Comparison of ENCODE assay signal across 18 mouse cellular contexts in the genomic region with DNA sequence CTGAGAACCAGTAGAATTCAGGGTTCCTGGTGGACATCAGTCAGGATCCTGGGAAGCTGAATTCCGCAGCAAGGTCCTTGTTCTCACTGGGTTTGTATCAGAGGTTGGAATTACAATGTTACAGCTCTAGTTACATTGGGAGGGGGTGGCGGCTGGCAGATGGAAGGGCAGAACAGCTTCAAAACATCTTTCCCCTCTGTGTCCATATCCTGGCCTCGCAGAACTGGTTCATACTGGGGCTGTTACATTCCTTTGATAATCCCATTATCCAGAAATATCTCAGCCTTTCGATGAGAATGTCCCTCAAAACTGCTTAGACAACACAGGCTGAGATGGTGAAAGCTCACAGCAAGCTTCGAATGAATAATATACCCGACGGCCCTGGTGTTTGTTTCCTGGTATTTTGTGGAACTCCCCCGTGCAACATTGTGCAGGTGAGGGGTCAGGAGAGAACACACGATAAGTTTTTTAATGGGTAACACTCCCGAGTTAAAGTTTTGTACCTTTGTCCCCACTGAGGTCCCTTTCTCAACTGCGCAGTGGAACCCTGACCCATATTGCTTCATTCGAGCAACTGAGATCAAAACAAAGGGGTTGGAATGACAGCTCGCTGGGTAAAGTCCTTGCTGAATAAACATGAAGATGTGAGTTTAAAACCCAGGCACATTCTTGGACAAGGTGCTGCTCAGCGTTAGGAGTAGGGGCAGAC. TPM values are rescaled to one million over a fixed set of nuclear protein-coding genes. Genes with fewer than 3 reads are reported as not detected.
DNase-seq lines count a peak whose midpoint lies in the region; ATAC-seq and TF ChIP-seq lines count a peak whose summit lies in the region.
"Had no signal": no experiment of that assay in that cellular context is flagged by ENCODE, and none has a peak within 500 bp of the region (broad histone marks: within the 10 kb centered on the region; RNA-seq: fewer than 3 reads in every experiment).

No protein-coding gene starts in this region.

- no peak for ATAC-seq in embryonic facial prominence, embryonic 11.5 days (replicated peaks; ENCODE audit: insufficient number of reproducible peaks, low FRiP score, low TSS enrichment, low read depth)
- peak; percentile 98 for ATAC-seq in liver, postnatal 0 days
- no peak for ATAC-seq in forebrain, embryonic 15.5 days (replicated peaks)
- ATAC-seq in midbrain, embryonic 15.5 days (replicated peaks) = no peak
- no peak for ATAC-seq in hindbrain, embryonic 11.5 days (ENCODE audit: low FRiP score)
- ATAC-seq: hindbrain, embryonic 16.5 days had no signal

- TF ChIP-seq CTCF in liver, postnatal 0 days (IDR thresholded peaks at IDR 0.05; ENCODE audit: low read depth) = no peak

- peak; percentile 19 for DNase-seq in embryonic facial prominence, embryonic 11.5 days (ENCODE audit: low spot score)
- peak; percentile 49 for DNase-seq in kidney, adult 18-20 months
- peak; percentile 52 to 75 for DNase-seq in kidney, postnatal 36 days
- DNase-seq in liver, postnatal 0 days = peak; percentile 54
- no peak for DNase-seq in lung, postnatal 14 days
- DNase-seq in hindbrain, embryonic 11.5 days (ENCODE audit: low spot score) = no peak
- DNase-seq: adrenal gland, adult 2 months; cerebellum, adult 9-11 months; heart, adult 18-20 months; layer of hippocampus, adult 9-11 months; left cerebral cortex, postnatal 4 days; right cerebral cortex, postnatal 25 days had no signal

- no peaks in the 10 kb centered on the region for H3K4me1 ChIP-seq in embryonic facial prominence, embryonic 11.5 days (ENCODE audit: control insufficient read depth, insufficient read depth, low read length)
- peaks cover 6% of the 10 kb centered on the region; the same call in 1 of the 2 replicates for H3K4me1 ChIP-seq in liver, postnatal 0 days (ENCODE audit: insufficient read depth)
- H3K4me1 ChIP-seq in forebrain, embryonic 15.5 days = no peaks in the 10 kb centered on the region
- H3K4me1 ChIP-seq in midbrain, embryonic 15.5 days = no peaks in the 10 kb centered on the region
- H3K4me1 ChIP-seq in hindbrain, embryonic 11.5 days (replicated peaks; ENCODE audit: control insufficient read depth, insufficient read depth, low read length) = no peaks in the 10 kb centered on the region
- H3K4me1 ChIP-seq: lung, embryonic 15.5 days; midbrain, embryonic 12.5 days had no signal

- H3K9ac ChIP-seq in embryonic facial prominence, embryonic 11.5 days (replicated peaks; ENCODE audit: low read length) = no peak overlapping the region
- no peak overlapping the region for H3K9ac ChIP-seq in liver, postnatal 0 days (replicated peaks)
- no peak overlapping the region for H3K9ac ChIP-seq in forebrain, embryonic 15.5 days (replicated peaks)
- H3K9ac ChIP-seq in midbrain, embryonic 15.5 days = no peak overlapping the region
- no peak overlapping the region for H3K9ac ChIP-seq in hindbrain, embryonic 11.5 days (ENCODE audit: low read depth, low read length)
- H3K9ac ChIP-seq: lung, embryonic 15.5 days; midbrain, embryonic 12.5 days had no signal

- H3K27ac ChIP-seq in embryonic facial prominence, embryonic 11.5 days (replicated peaks; ENCODE audit: low read depth, low read length) = no peak overlapping the region
- peak overlapping the region; percentile 93 for H3K27ac ChIP-seq in liver, postnatal 0 days (ENCODE audit: low read depth)
- no peak overlapping the region for H3K27ac ChIP-seq in forebrain, embryonic 15.5 days (replicated peaks)
- no peak overlapping the region for H3K27ac ChIP-seq in midbrain, embryonic 15.5 days
- no peak overlapping the region for H3K27ac ChIP-seq in hindbrain, embryonic 11.5 days (ENCODE audit: low read depth, low read length)
- H3K27ac ChIP-seq: lung, embryonic 15.5 days; midbrain, embryonic 12.5 days had no signal

- no peak overlapping the region for H3K4me2 ChIP-seq in embryonic facial prominence, embryonic 11.5 days (ENCODE audit: low read depth, low read length)
- H3K4me2 ChIP-seq in liver, postnatal 0 days (ENCODE audit: low read depth, low read length) = no peak overlapping the region
- no peak overlapping the region for H3K4me2 ChIP-seq in forebrain, embryonic 15.5 days (replicated peaks)
- H3K4me2 ChIP-seq in midbrain, embryonic 15.5 days = no peak overlapping the region
- no peak overlapping the region for H3K4me2 ChIP-seq in hindbrain, embryonic 11.5 days (replicated peaks; ENCODE audit: low read depth, low read length)
- H3K4me2 ChIP-seq: lung, embryonic 15.5 days; midbrain, embryonic 12.5 days had no signal

- H3K4me3 ChIP-seq in embryonic facial prominence, embryonic 11.5 days (ENCODE audit: low read depth, low read length) = no peak overlapping the region
- H3K4me3 ChIP-seq in liver, postnatal 0 days (ENCODE audit: low read depth, low read length) = no peak overlapping the region
- no peak overlapping the region for H3K4me3 ChIP-seq in forebrain, embryonic 15.5 days
- no peak overlapping the region for H3K4me3 ChIP-seq in midbrain, embryonic 15.5 days
- no peak overlapping the region for H3K4me3 ChIP-seq in hindbrain, embryonic 11.5 days (ENCODE audit: low read depth, low read length)
- H3K4me3 ChIP-seq: lung, embryonic 15.5 days; midbrain, embryonic 12.5 days had no signal

- no peaks in the 10 kb centered on the region for H3K27me3 ChIP-seq in embryonic facial prominence, embryonic 11.5 days (ENCODE audit: control insufficient read depth, insufficient read depth, low read length)
- no peaks in the 10 kb centered on the region for H3K27me3 ChIP-seq in liver, postnatal 0 days (ENCODE audit: insufficient read depth, low read length)
- no peaks in the 10 kb centered on the region for H3K27me3 ChIP-seq in forebrain, embryonic 15.5 days
- no peaks in the 10 kb centered on the region for H3K27me3 ChIP-seq in midbrain, embryonic 15.5 days (replicated peaks)
- no peaks in the 10 kb centered on the region for H3K27me3 ChIP-seq in hindbrain, embryonic 11.5 days (ENCODE audit: control insufficient read depth, insufficient read depth, low read length)
- H3K27me3 ChIP-seq: lung, embryonic 15.5 days; midbrain, embryonic 12.5 days had no signal

- H3K9me3 ChIP-seq in embryonic facial prominence, embryonic 11.5 days (replicated peaks; ENCODE audit: control insufficient read depth, low read length) = no peaks in the 10 kb centered on the region
- H3K9me3 ChIP-seq in liver, postnatal 0 days (ENCODE audit: low read length) = 0 out of 2 replicates have a peak, but pooled peaks cover 2% of the 10 kb centered on the region
- no peaks in the 10 kb centered on the region for H3K9me3 ChIP-seq in forebrain, embryonic 15.5 days
- no peaks in the 10 kb centered on the region for H3K9me3 ChIP-seq in midbrain, embryonic 15.5 days
- H3K9me3 ChIP-seq in hindbrain, embryonic 11.5 days (ENCODE audit: control insufficient read depth, low read length) = no peaks in the 10 kb centered on the region
- H3K9me3 ChIP-seq: lung, embryonic 15.5 days; midbrain, embryonic 12.5 days had no signal

- no peaks in the 10 kb centered on the region for H3K36me3 ChIP-seq in embryonic facial prominence, embryonic 11.5 days (replicated peaks; ENCODE audit: control insufficient read depth, insufficient read depth, low read depth, low read length)
- H3K36me3 ChIP-seq in liver, postnatal 0 days (replicated peaks; ENCODE audit: insufficient read depth, low read length) = no peaks in the 10 kb centered on the region
- H3K36me3 ChIP-seq in forebrain, embryonic 15.5 days = no peaks in the 10 kb centered on the region
- no peaks in the 10 kb centered on the region for H3K36me3 ChIP-seq in midbrain, embryonic 15.5 days (replicated peaks)
- H3K36me3 ChIP-seq in hindbrain, embryonic 11.5 days (ENCODE audit: control insufficient read depth, insufficient read depth, low read length) = no peaks in the 10 kb centered on the region
- H3K36me3 ChIP-seq: lung, embryonic 15.5 days; midbrain, embryonic 12.5 days had no signal

- 77% methylated on average over 14 of the region's 14 CpGs for WGBS in embryonic facial prominence, embryonic 11.5 days
- WGBS in liver, postnatal 0 days (ENCODE audit: insufficient replicate concordance) = 52% methylated on average over 14 of the region's 14 CpGs
- 83% methylated on average over 14 of the region's 14 CpGs for WGBS in forebrain, embryonic 15.5 days
- WGBS in midbrain, embryonic 15.5 days = 69% methylated on average over 14 of the region's 14 CpGs
- 82% methylated on average over 14 of the region's 14 CpGs for WGBS in hindbrain, embryonic 11.5 days

- TF ChIP-seq EP300 in liver, postnatal 0 days (IDR thresholded peaks at IDR 0.05; ENCODE audit: low read depth) = peak; percentile 85

RNA-seq across cellular contexts. Expression of gene Hsd17b2, which starts 16.6 kb away (rescaled TPM):
- 0.32 TPM in 1 of 2 replicates, not detected in the other for polyA plus RNA-seq in embryonic facial prominence, embryonic 11.5 days (2014; fragmentation: Nextera tagmentation; extraction: Ambion mirVana)
- polyA plus RNA-seq in liver, postnatal 0 days (2015; fragmentation: Nextera tagmentation; extraction: Ambion mirVana) = 189 and 204 TPM in 2 replicates
- not detected in 2 replicates for polyA plus RNA-seq in forebrain, embryonic 15.5 days (2015; fragmentation: Nextera tagmentation; extraction: Ambion mirVana)
- 0.13 TPM in 1 of 2 replicates, not detected in the other for polyA plus RNA-seq in midbrain, embryonic 15.5 days (2015; fragmentation: Nextera tagmentation; extraction: Ambion mirVana)
- polyA plus RNA-seq in hindbrain, embryonic 11.5 days (2014; fragmentation: Nextera tagmentation; extraction: Ambion mirVana) = not detected in 2 replicates
- polyA plus RNA-seq: forebrain, embryonic 11.5 days; midbrain, embryonic 12.5 days had no signal

RNA-seq across cellular contexts. Expression of gene Sdr42e1, which starts 44.8 kb away (rescaled TPM):
- polyA plus RNA-seq in embryonic facial prominence, embryonic 11.5 days (2014; fragmentation: Nextera tagmentation; extraction: Ambion mirVana) = 0.79 and 1.6 TPM in 2 replicates
- 12.6 and 12.8 TPM in 2 replicates for polyA plus RNA-seq in liver, postnatal 0 days (2015; fragmentation: Nextera tagmentation; extraction: Ambion mirVana)
- polyA plus RNA-seq in forebrain, embryonic 15.5 days (2015; fragmentation: Nextera tagmentation; extraction: Ambion mirVana) = 0.83 and 1.2 TPM in 2 replicates
- 1.9 and 2.3 TPM in 2 replicates for polyA plus RNA-seq in midbrain, embryonic 15.5 days (2015; fragmentation: Nextera tagmentation; extraction: Ambion mirVana)
- polyA plus RNA-seq in hindbrain, embryonic 11.5 days (2014; fragmentation: Nextera tagmentation; extraction: Ambion mirVana) = 0.74 and 1.1 TPM in 2 replicates
- polyA plus RNA-seq: forebrain, embryonic 11.5 days had no signal

Comparison
In these comparisons a context has a peak if more than half of its experiments do, and no peak if none do; other contexts are left out.
1. DNase-seq: peak in embryonic facial prominence, embryonic 11.5 days (single experiment), kidney, adult 18-20 months (single experiment), kidney, postnatal 36 days (2 of 2) and liver, postnatal 0 days (single experiment); none in lung, postnatal 14 days (single experiment) and hindbrain, embryonic 11.5 days (single experiment).
2. RNA of gene Hsd17b2, which starts 16.6 kb away (polyA plus RNA-seq): 189 to 204 TPM in liver, postnatal 0 days; 0.32 TPM in embryonic facial prominence, embryonic 11.5 days, not detected in forebrain, embryonic 15.5 days, 0.13 TPM in midbrain, embryonic 15.5 days and not detected in hindbrain, embryonic 11.5 days; every median in the first group is over 100 times any median in the second.